Mouse (Mus musculus) kidney, adult 9 months (tissue): Measurements from ENCODE around the gene Srrt.

Experiments used
- DNase-seq: peaks from one replicate; pipeline ENCODE4 v3.0.0; 2022

Srrt gene

GRCm38 (mm10) chr5:137337190-137337589 lies 29.7 kb upstream of the Srrt start:
- no peak for DNase-seq

DNA sequence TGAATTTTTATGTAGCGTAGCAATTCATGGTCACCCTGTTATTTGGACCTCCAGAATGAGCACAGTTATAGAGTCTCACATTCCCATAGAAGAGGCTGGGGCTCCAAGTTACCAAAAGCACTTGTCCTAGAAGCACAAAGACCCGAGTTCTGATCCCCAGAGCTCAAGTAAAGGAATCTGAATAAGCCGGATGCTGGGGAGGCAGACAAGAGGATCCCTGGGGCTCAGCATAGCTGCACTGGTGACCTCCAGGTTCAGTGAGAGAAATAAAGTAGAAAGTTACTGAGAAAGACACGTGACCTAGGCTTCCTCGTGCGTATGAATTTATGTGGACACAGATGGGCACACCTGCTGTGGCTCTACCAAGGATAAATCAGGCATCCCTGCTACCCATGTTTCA lies 27.6 kb upstream of the Srrt start:
- DNase-seq = no peak

DNA sequence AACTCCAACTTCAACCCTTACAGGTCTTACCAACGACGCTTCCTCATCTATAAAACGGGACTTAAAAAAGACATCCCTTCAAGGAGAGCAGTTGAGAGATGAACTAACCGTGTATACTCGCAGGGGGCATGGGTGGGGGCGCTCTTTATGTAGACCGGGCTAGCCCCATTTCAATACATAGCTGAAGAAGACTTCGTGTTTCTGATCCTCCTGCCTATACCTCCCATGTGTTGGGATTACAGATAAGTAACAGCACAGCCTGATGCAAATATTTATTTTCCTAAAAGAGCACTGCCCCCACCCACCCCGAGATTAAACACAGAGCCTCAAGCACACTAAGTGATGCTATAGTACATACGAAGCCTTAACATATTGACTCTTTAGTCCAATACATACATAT lies 26.8 kb upstream of the Srrt start:
- DNase-seq = no peak

DNA sequence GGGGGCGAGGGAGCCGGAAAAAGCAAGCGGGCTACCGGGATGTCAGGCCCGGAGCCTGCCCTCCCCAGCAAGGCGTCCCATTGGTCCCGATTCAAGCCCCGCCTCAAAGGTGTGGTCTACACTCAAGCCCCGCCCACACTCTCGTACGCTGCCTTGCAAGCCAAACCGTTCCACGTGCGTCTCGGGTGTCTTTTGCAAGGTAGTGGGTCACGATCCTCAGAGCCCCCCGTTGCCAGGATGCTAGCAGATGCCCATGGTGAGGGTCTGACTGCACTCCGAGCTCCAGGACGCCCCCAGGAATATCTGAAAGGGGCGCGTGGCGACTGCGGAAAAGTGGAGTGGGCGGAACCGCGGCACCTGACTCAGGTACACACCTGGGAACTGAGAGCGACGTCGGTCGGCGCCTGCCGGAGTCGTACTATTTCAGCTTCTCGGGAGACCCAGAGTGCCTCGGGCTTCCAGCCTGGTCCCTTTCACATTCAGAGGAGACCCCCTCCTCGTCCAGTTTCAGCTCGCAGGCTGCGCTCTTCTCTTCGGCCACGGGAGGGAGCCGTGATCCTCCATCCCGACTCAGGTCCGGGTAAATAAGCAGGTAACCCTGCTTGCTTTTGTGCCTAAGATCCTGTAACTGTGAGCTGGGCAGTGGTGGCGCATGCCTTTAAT lies 26.2 kb upstream of the Srrt start, which contains the start of gene Slc12a9:
Gene Slc12a9, minus strand, starts transcription at position 86 of the 663 bp plus-strand sequence.
- peak; percentile 98 for DNase-seq

GRCm38 (mm10) chr5:137332857-137333511 lies 25.5 kb upstream of the Srrt start:
- peak; percentile 19 for DNase-seq

DNA sequence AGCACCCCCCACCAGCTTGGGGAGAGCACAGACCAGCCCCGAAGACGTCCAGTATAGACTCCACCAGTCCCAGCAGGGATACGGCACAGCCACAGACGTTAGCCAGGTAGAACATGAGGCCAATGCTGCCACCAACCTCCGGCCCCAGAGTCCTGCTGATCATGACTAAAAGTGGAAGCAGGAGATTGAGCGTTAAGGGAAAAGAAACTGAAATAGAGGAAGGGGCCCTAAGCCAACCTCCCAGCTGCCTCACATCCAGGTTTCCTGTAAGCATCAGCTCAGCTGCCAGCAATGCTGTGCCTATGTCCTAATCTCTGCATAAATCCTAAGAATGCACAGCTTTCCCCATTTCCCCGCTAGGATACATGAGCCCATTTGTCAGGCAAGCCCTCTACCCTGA lies 23.4 kb upstream of the Srrt start:
- no peak for DNase-seq

DNA sequence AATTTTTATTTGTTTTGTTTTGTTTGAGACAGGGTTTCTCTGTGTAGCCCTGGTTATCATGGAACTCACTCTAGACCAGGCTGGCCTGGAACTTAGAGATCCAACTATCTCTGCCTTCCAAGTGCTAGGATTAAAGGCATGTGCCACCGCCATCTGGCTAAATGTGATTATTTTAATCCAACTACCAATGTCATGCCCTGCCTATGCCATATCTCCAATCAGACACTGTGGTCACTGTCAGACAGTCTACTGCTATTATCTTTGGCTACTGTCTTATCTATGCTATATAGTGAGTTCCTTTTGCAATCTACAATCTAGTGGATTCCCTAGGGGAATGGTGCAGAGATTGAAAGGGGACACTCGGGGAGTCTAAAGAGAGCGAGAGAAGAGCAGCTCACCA lies 13.5 kb upstream of the Srrt start:
- no peak for DNase-seq

GRCm38 (mm10) chr5:137318570-137318969 lies 11.1 kb upstream of the Srrt start:
- DNase-seq = peak; percentile 83

- DNase-seq = no peak
These were observed 9.9 kb upstream of the Srrt start for GRCm38 (mm10) chr5:137317361-137317760.

DNA sequence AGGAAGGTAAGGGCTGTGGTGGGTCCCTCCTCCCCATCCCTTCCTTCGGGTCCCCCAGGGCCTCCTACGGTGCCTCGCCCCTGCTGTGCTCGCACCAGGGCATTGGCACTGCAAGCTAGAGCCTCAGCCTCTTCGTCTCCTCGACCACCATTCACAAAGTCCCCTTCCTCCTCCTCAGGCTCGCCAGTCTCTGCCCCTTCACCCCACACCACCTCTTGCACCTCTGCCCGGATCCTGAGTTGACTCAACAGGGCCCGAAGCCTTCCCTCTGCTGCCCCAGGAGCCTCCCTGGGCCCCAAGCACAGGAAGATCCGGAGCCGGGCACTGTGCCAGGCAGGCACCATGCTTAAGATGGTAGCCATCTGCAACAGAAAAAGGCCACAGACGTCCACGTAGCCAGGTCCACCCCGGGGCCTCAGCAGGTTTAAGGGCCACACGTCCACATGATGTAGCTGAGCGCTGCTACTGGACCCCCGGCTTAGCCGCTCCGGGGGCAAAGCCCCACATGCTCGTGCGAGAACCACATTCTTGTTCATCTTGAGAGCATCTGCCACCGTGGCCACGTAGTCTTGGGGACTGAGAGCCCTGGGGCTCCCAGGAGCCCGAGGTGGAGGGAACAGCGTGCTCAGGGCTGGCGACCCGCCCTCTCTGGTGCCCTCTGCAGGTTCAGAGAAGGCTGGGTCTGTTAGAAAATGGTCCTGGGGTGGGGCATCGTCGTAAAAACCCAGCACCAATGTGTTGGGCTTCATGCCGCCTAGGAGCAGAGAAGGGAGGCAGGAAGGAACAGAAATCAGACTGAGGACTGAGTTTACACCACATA lies 7.8 kb upstream of the Srrt start:
- DNase-seq = no peak

- peak; percentile 92 for DNase-seq
These were observed 7.0 kb upstream of the Srrt start, which contains the start of gene Trip6 for GRCm38 (mm10) chr5:137314193-137315083. Trip6 (minus strand) TSS chr5:137314404.

DNA sequence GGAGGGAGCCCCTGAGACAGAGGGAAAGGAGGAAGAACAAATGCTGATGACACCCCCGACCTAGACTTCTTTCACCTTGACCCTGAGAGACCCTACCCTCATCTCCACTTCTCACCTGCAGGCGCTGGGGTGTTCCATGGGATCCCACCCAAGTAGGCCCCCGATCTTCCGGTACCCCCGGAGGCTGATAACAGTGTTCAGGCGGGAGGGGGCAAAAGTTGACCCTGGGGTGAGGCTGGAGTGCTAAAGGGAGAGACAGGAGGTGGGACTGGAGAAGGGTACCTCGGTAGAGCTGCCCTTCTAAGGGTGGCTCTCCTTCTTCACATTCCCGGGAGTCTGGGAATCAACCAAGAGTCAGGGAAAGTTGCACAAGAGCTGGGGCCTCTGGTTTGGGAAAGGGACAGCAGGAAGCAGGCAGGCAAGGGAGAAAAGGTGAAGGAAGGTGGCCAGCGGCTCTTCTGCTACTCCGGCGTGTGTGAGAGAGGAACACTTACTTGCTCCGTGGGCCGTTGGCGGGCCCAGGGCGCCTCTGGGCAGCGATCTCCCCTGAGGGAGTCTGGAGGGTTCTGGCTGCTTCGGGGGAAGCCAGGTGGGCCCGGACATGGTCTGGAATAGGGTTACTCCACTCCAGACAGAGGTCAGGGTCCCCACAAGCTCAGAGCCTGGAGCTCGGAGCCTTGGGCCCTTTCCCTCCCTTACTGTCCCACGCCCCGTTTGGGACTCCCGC lies 6.2 kb upstream of the Srrt start:
- no peak for DNase-seq

DNA sequence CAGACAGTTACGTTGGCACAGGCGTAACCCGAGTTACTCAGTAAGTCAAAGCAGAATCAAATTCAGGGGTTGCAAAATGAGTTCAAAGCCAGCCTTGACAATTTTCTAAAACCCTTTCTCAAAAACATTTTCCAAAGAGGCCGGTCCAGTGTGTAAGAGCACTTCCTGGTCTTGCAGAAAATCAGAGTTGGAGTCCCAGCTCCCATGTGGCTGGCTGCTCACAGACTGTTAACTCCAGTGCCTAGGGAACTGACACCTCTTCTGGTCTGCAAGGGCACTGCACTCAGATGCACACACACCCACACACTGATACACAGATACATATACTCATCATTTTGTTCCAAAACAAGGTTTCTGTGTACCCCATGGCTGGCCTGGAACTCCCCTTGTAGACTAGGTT lies 882 bp upstream of the Srrt start:
- DNase-seq = no peak

- no peak for DNase-seq
These were observed 952 bp downstream of the Srrt start for GRCm38 (mm10) chr5:137306439-137307005.

DNA sequence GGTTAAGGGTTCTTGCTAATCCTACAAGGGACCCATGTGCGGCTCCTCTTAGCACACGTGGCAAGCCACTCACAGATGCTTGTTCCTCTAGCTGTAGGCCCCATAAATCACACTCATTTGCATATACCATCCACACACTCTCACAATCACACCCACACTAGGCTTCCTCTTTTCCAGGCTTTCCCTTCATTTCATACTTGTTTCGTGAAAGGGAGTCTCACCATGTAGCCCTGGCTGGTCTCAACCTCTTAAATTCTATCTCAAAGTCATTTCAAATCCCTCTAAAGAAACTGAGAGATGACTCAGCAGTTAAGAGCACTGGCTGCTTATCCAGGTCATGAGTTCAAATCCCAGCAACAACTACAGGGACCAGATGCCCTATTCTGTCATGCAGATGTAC lies 1.7 kb downstream of the Srrt start:
- no peak for DNase-seq

DNA sequence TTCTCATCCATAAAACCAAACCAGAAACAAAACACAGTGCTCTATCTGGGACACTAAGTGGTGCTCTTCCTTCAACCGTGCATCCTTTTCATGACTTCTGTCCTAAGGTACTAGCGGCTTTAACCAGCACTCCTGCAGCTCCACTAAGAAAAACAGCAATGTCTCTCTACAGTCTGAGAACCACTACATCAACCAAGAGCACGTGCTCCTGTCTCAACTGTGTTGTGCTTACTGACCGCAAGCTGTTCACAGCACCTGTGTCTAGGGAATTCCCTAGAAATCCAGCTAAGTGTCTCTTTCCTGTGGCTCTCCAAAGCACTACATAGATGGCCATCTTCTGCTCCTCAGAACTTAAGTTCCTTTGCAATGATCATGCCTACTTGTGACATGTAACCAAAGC lies 2.7 kb downstream of the Srrt start:
- DNase-seq = no peak

DNA sequence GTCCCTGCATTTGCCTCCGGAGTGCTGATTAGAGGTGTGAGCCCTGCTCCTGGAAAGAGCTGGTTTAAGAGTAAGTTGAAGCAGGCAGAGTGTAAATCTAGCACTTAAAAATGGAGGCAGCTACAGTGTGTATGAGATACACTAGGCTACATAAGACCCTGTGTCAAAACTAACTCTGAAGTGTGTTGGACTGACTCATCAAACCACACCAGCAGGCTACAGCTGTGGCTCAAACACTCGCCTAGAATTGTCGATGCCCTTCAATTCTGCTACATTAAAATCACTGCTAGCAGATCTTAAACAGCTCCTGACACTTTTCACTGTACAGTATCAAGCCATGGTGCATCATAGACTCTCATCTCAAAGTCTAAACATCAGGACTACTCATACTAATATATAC lies 3.3 kb downstream of the Srrt start:
- DNase-seq = no peak

GRCm38 (mm10) chr5:137303609-137304008 lies 3.9 kb downstream of the Srrt start:
- DNase-seq = no peak

DNA sequence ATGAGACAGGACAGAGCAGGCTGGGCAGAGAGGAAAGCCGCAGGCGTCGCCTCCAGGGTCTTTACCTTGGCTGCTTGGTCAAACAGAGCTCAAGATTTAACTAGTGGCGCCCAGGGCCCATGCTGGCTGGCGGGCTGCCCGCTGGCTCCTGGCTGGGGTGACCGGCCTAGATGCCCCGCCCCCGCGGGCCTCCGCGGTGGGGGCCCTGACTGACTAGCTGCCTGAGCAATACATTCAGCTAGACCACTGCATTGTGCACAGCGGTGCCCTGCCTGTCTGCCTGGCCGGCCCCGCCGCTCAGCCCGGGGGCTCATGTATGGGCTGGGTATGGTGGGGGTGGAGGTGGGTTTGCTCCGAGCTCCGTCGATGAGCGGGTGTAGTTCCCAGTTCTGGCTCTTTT lies 6.2 kb downstream of the Srrt start:
- no peak for DNase-seq

DNA sequence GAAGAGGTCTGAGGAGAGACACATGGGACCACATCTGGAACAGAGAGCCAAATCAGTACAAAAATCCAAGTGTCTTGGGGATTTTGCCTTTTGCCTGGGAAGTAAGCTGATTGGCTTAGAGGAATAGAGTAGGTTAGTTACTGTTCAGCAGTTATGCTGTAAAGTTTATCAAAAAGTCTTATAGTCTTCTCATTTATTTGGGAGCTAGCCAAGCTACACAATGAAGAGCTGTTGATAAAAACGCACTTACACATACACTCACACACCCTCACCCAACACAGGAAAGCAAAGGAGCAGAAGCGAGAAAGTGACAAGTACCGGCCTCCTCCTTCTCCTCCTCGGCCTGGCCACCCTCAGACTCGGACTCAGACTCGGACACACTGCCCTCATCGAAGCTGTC lies 8.2 kb downstream of the Srrt start:
- no peak for DNase-seq

DNA sequence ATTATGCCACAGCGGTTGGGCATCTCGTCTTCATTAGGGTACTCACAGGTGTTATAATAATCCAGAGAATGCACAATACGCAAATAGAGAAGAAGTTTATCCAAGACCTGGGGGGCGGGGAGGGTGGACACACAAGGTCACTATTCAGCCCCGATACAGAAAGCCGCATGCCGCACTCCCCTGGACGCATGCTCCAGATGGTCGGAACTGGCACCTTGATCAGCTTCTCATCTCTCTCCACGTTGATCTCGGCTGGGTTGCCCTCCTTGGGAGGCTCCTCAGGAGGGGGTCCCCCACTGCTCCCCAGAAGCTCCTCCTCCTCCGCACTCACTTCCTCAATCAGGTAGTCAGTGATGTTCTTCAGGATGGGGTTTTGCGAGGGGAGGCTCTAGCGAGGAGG lies 10.3 kb downstream of the Srrt start:
- no peak for DNase-seq

DNA sequence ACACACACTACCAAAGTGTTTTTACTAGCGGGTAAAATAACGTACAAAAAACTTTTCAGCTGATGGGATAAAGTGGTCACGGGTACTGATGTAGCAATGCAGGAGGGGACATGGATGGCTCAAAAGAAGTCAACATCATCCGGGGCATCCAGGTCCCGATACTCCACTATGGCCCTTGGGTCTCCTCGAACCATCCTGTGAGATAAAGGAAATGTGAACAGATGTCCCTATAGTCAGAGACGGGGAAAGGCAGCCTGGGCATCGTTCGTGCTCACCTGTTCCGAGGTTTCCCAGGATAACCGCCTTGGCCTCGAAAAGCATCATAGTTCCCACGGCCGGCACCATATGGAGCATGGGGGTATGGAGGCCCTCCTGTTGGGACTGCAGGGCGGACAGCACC lies 11.8 kb downstream of the Srrt start:
- no peak for DNase-seq
